Mouse (Mus musculus) brain, embryonic 14.5 days (tissue): ENCODE measurements at regions not wholly inside any gene's neighbourhood (a gene's known extent, or its start where the extent isn't known, plus 50 kb on each side); places are given as distances from the start of the nearest gene placed in this dataset.

Experiments
- CTCF ChIP-seq: fragments of 200-500 bp; IDR thresholded peaks from 2 replicates; pipeline ENCODE4 v1.5.1; 2012; ENCODE audit warnings: inconsistent platforms, mild to moderate bottlenecking, moderate library complexity, borderline replicate concordance; ENCODE audit not compliant: insufficient read depth, insufficient read length; ENCODE audit errors: extremely low read depth
- POLR2A ChIP-seq: fragments of 200-500 bp; IDR thresholded peaks from 2 replicates; pipeline ENCODE4 v1.6.1; 2012; ENCODE audit warnings: mild to moderate bottlenecking, inconsistent platforms, borderline replicate concordance; ENCODE audit not compliant: poor library complexity, insufficient read depth, insufficient read length, severe bottlenecking; ENCODE audit errors: extremely low read depth

DNA sequence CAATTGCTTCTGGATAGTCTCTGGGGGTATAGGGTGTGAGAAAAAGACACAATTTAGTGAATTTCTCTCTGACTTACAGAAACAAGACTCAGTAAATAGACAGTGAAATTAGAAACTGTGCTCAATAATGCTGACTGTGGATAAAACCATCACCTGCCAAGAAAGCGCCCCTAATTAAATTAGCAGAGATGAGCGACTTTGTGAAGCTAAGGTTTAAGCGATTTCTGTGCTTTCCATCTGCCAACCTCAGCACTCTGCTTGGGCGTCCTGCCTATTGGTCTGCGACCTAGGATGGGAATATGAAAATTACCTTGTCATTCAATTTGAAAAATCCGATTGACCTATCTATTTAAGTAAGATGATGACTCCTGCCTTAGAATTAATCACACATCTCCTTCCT lies 570.5 kb downstream of the Lmo7 start:
- no peak for TF ChIP-seq POLR2A
- no peak for TF ChIP-seq CTCF
